Mouse (Mus musculus) CH12.LX (cell line): ENCODE measurements around the gene Prkg1. TPM values are rescaled to one million over a fixed set of nuclear protein-coding genes. Genes with fewer than 3 reads are reported as not detected.

Source experiments
- DNase-seq: peaks from one replicate; pipeline ENCODE4 v3.0.0-alpha.2; 2013; ENCODE audit errors: extremely low read depth
- H3K27ac ChIP-seq: 2 replicates; pipeline ENCODE4 v1.5.1; 2012; ENCODE audit warnings: low read depth, mild to moderate bottlenecking, control low read depth, moderate library complexity; ENCODE audit not compliant: insufficient read depth
- H3K27me3 ChIP-seq: replicated peaks from 2 replicates; pipeline ENCODE3; 2012; ENCODE audit warnings: inconsistent platforms
- H3K36me3 ChIP-seq, 2 experiments: replicated peaks in 1 of 2; 2 replicates each; pipeline versions ENCODE3 to v1.6.1; 2012; ENCODE audit warnings: inconsistent platforms in 1 of 2, low read length in 1 of 2, mild to moderate bottlenecking in 1 of 2, mixed read lengths in 1 of 2, moderate library complexity in 1 of 2; ENCODE audit not compliant: control insufficient read depth in 1 of 2, insufficient read depth in 1 of 2
- H3K4me1 ChIP-seq, 2 experiments: 2 replicates each; pipeline ENCODE4 v1.6.1; 2012; ENCODE audit warnings: inconsistent platforms in 1 of 2, moderate library complexity in 1 of 2; ENCODE audit not compliant: insufficient read depth in 2 of 2, control insufficient read depth in 1 of 2
- H3K4me2 ChIP-seq: 2 replicates; pipeline ENCODE4 v1.6.1; 2012; ENCODE audit warnings: low read depth, mild to moderate bottlenecking, control low read depth; ENCODE audit not compliant: poor library complexity, insufficient read depth, severe bottlenecking
- H3K4me3 ChIP-seq, 3 experiments: fragments of 150-350 bp in 1 of 3; sonication (generic) in 1 of 3; replicated peaks in 1 of 3; 2 replicates each; pipeline versions ENCODE3 to v1.5.1; 2011 to 2012; ENCODE audit warnings: low read depth in 2 of 3, low read length in 2 of 3, mild to moderate bottlenecking in 2 of 3, moderate library complexity in 2 of 3, control low read depth in 1 of 3, improper control_type of control experiment in 1 of 3, inconsistent platforms in 1 of 3, mixed read lengths in 1 of 3; ENCODE audit not compliant: poor library complexity in 1 of 3
- H3K79me2 ChIP-seq: replicated peaks from 2 replicates; pipeline ENCODE4 v1.6.1; 2012; ENCODE audit warnings: mild to moderate bottlenecking, moderate library complexity; ENCODE audit not compliant: control insufficient read depth, poor library complexity, insufficient read depth, severe bottlenecking; ENCODE audit errors: extremely low read depth
- H3K9ac ChIP-seq: 2 replicates; pipeline ENCODE4 v1.6.1; 2012; ENCODE audit warnings: low read depth, mild to moderate bottlenecking, control low read depth, moderate library complexity; ENCODE audit not compliant: insufficient read depth
- H3K9me3 ChIP-seq: replicated peaks from 2 replicates; pipeline ENCODE3; 2012; ENCODE audit warnings: low read length, inconsistent platforms, mixed read lengths
- CTCF ChIP-seq, 2 experiments: IDR thresholded peaks in 1 of 2; conservative IDR thresholded peaks in 1 of 2; 2 replicates each; pipeline ENCODE4 v1.5.1; 2011 to 2012; ENCODE audit warnings: low read depth in 2 of 2, low read length in 2 of 2, improper control_type of control experiment in 1 of 2, inconsistent platforms in 1 of 2, mild to moderate bottlenecking in 1 of 2, moderate library complexity in 1 of 2
- ELF1 ChIP-seq: IDR thresholded peaks from 2 replicates; pipeline ENCODE4 v1.6.1; 2014; ENCODE audit warnings: low read depth, mild to moderate bottlenecking, inconsistent platforms, low read length, improper control_type of control experiment
- GABPA ChIP-seq: IDR thresholded peaks from 2 replicates; pipeline ENCODE4 v1.6.1; 2012; ENCODE audit warnings: low read depth, low read length, improper control_type of control experiment, inconsistent platforms; ENCODE audit not compliant: insufficient replicate concordance
- IRF4 ChIP-seq: IDR thresholded peaks from 2 replicates; pipeline ENCODE4 v1.6.1; 2014; ENCODE audit warnings: low read depth, mild to moderate bottlenecking, inconsistent platforms, low read length, improper control_type of control experiment
- JUN ChIP-seq: IDR thresholded peaks from 2 replicates; pipeline ENCODE4 v1.6.1; 2011; ENCODE audit warnings: low read depth, mild to moderate bottlenecking, low read length, improper control_type of control experiment, moderate library complexity; ENCODE audit not compliant: insufficient read depth
- MAFK ChIP-seq: IDR thresholded peaks from 2 replicates; pipeline ENCODE4 v1.6.1; 2011; ENCODE audit warnings: low read length, improper control_type of control experiment; ENCODE audit not compliant: insufficient replicate concordance
- MAX ChIP-seq: IDR thresholded peaks from 2 replicates; pipeline ENCODE4 v1.6.1; 2011; ENCODE audit warnings: low read length, improper control_type of control experiment
- MAZ ChIP-seq: IDR thresholded peaks from 2 replicates; pipeline ENCODE4 v1.6.1; 2012; ENCODE audit warnings: low read depth, mild to moderate bottlenecking, inconsistent platforms, low read length, improper control_type of control experiment, moderate library complexity
- NELFE ChIP-seq: IDR thresholded peaks from 2 replicates; pipeline ENCODE4 v1.6.1; 2011; ENCODE audit warnings: low read depth, low read length, improper control_type of control experiment
- RCOR1 ChIP-seq: conservative IDR thresholded peaks from 2 replicates; pipeline ENCODE4 v1.6.1; 2012; ENCODE audit warnings: low read depth, mild to moderate bottlenecking, inconsistent platforms, low read length, improper control_type of control experiment
- TBP ChIP-seq: conservative IDR thresholded peaks from 2 replicates; pipeline ENCODE4 v1.6.1; 2011; ENCODE audit warnings: low read depth, low read length, improper control_type of control experiment
- TCF12 ChIP-seq: IDR thresholded peaks from 2 replicates; pipeline ENCODE4 v1.6.1; 2014; ENCODE audit warnings: low read depth, mild to moderate bottlenecking, inconsistent platforms, low read length, improper control_type of control experiment
- USF2 ChIP-seq: conservative IDR thresholded peaks from 2 replicates; pipeline ENCODE4 v1.6.1; 2011; ENCODE audit warnings: low read depth, low read length, improper control_type of control experiment
- ZNF384 ChIP-seq: IDR thresholded peaks from 2 replicates; pipeline ENCODE4 v1.6.1; 2012; ENCODE audit warnings: low read depth, low read length, improper control_type of control experiment, inconsistent platforms
- dilution Hi-C: fragments of 300-500 bp; cut with MboI; formaldehyde crosslinking; loops from 2 replicates; pipeline ENCODE4 v1.14.3; 2020; ENCODE audit warnings: low sequenced_read_pairs; ENCODE audit not compliant: extremely low pct_unique_long_range_greater_than_20kb, extremely low pct_ligation_motif_present
- in situ Hi-C: fragments of 300-500 bp; cut with MboI; formaldehyde crosslinking; loops from 3 replicates; pipeline ENCODE4 v1.14.3; 2019; ENCODE audit warnings: low sequenced_read_pairs, low pct_ligation_motif_present, low pct_unique_long_range_greater_than_20kb, mixed read lengths
- polyA plus RNA-seq: library from polyadenylated mRNA; unstranded; fragments of >175 nt; gene quantifications from 2 replicates; pipeline ENCODE4 v1.2.1, GENCODE M21; 2012; ENCODE audit warnings: low read depth; ENCODE audit not compliant: insufficient read length
- total RNA-seq, 2 experiments: library from RNA; depleted of rRNA; stranded (reverse); fragments of 300-350 nt in 1 of 2; fragments of >200 nt in 1 of 2; gene quantifications; 2 replicates each; pipeline ENCODE4 v1.2.3; 2012 to 2014

Gene Prkg1
- total and polyA plus RNA-seq, 3 experiments, result not detected

DNA sequence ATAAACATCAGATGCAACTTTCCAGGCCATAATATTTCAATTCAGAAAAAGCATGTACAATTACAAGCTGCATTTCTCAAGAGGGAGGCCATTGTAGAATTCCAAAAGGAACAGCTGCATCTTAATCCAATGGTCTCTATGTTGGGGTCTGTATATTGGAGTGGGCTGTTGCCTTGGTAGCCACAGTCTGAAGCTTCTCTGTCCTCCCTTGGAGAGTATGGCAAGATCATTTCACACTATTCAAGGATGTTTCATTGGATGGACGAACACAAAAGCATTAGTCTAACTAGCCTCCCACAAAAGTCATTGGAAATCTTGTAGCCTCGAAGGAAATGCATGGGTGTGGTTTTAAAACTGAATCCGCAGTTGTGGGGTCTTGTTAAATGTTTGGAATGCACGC, 187.7 kb downstream of the Prkg1 start:
- no peak for DNase-seq
- dilution Hi-C loops, result no loop called here
- H3K4me2 ChIP-seq, result no peak overlapping the region
- in situ Hi-C loops, result no loop called here
- H3K4me1 ChIP-seq, result no peaks in the 10 kb centered on the region
- no peaks in the 10 kb centered on the region for H3K27me3 ChIP-seq
- no peak overlapping the region for H3K4me3 ChIP-seq
- H3K27ac ChIP-seq, result no peak overlapping the region
- no peak for TF ChIP-seq GABPA
- no peak for TF ChIP-seq TBP
- TF ChIP-seq TCF12, result no peak
- no peak for TF ChIP-seq CTCF (conservative IDR thresholded peaks at IDR 0.05 in 1 of 2, IDR thresholded peaks at IDR 0.05 in 1 of 2; ENCODE audit: low read depth in 2 of 2, low read length in 2 of 2)
- no peak for TF ChIP-seq IRF4
- TF ChIP-seq MAZ, result no peak
- TF ChIP-seq JUN, result no peak
- TF ChIP-seq NELFE, result no peak
- TF ChIP-seq RCOR1, result no peak
- no peak for TF ChIP-seq ZNF384
- H3K79me2 ChIP-seq, result no peaks in the 10 kb centered on the region
- no peaks in the 10 kb centered on the region for H3K36me3 ChIP-seq
- H3K9ac ChIP-seq, result no peak overlapping the region
- no peaks in the 10 kb centered on the region for H3K9me3 ChIP-seq

DNA sequence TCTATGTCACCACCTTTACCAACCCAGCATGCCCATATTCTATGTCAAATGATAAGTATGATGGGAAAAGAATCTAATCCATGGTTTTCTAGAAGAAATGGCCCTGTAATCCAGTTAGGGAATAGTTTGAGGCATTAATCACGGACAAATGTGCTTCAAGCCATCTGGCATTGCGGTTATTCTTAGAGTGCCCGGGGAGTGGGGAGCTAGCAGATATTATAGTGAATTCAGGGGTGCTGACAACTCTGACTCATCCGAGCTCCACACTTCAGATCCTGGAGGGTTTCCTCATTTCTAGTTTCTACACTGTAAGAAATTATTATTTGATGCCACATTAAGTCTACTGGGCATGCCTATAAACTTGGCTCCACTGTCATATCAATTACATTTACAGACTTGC, 200.5 kb downstream of the Prkg1 start:
- in situ Hi-C loops, result no loop called here
- dilution Hi-C loops, result no loop called here
- DNase-seq, result no peak
- no peaks in the 10 kb centered on the region for H3K9me3 ChIP-seq
- H3K27ac ChIP-seq, result no peak overlapping the region
- no peaks in the 10 kb centered on the region for H3K36me3 ChIP-seq
- no peaks in the 10 kb centered on the region for H3K27me3 ChIP-seq
- H3K79me2 ChIP-seq, result no peaks in the 10 kb centered on the region
- no peaks in the 10 kb centered on the region for H3K4me1 ChIP-seq
- no peak overlapping the region for H3K4me3 ChIP-seq
- no peak overlapping the region for H3K4me2 ChIP-seq
- no peak for TF ChIP-seq MAFK
- no peak for TF ChIP-seq CTCF (conservative IDR thresholded peaks at IDR 0.05 in 1 of 2, IDR thresholded peaks at IDR 0.05 in 1 of 2; ENCODE audit: low read depth in 2 of 2, low read length in 2 of 2)
- no peak for TF ChIP-seq USF2
- no peak for TF ChIP-seq ELF1
- H3K9ac ChIP-seq, result no peak overlapping the region

DNA sequence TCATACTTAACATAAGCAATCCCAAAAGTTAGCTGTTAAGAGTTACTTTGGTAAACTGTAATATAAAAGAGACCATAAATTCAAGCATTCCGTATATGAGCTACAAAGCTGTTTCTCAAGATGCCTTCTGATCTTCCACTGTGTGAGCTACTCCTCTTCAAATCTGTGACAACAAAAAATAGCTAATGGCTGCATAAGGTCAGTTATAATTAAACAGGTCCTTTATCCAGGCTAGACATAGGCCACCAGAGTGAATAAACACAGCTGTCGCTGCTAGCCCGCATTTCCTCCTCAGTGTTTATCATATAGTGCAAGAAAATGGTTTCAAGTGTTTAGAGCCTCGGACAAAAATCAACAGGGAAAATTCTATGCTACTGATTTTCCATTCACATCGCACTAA, 218.8 kb downstream of the Prkg1 start:
- Histone ChIP-seq H3K4me2 (no peak overlapping the region), H3K9ac (no peak overlapping the region), H3K9me3 (no peaks in the 10 kb centered on the region), H3K79me2 (no peaks in the 10 kb centered on the region), H3K27ac (no peak overlapping the region), H3K36me3 (no peaks in the 10 kb centered on the region), H3K4me3 (no peak overlapping the region), H3K4me1 (no peaks in the 10 kb centered on the region), H3K27me3 (no peaks in the 10 kb centered on the region)
- dilution Hi-C loops (no loop called here), in situ Hi-C loops (no loop called here)
- no peak for DNase-seq
- TF ChIP-seq MAX, result no peak
- no peak for TF ChIP-seq TBP
- TF ChIP-seq, all 38 proteins: peak for 0
